Mouse (Mus musculus) kidney, postnatal 0 days (tissue): ENCODE measurements around the gene Bcl2. TPM values are rescaled to one million over a fixed set of nuclear protein-coding genes. Genes with fewer than 3 reads are reported as not detected.
A peak's percentile ranks its signal among the peaks of the same experiment; 100 is the strongest.
"Not testable (repeated sequence)": the region's sequence is repeated elsewhere in the genome, so short reads cannot be mapped to it uniquely, and the experiment has no call there.

Experiments used
- ATAC-seq: fragments of 200-750 bp; cut with Nextera tagmentation; replicated peaks from 2 replicates; pipeline ENCODE4 v1.8.0; 2017; ENCODE audit warnings: low read depth, moderate number of reproducible peaks, moderate TSS enrichment, moderate library complexity; ENCODE audit not compliant: low FRiP score
- DNase-seq: peaks from one replicate; pipeline ENCODE4 v3.0.0-alpha.2; 2016; ENCODE audit warnings: low spot score
- H3K27ac ChIP-seq: fragments of 300-500 bp; sonication (generic); 2 replicates; pipeline ENCODE4 v1.5.1; 2014; ENCODE audit warnings: mild to moderate bottlenecking
- H3K27me3 ChIP-seq: fragments of 300-500 bp; sonication (generic); 2 replicates; pipeline ENCODE4 v1.6.1; 2014; ENCODE audit warnings: low read length, mixed read lengths; ENCODE audit not compliant: insufficient read depth
- H3K36me3 ChIP-seq: fragments of 300-500 bp; sonication (generic); 2 replicates; pipeline ENCODE4 v1.6.1; 2014; ENCODE audit warnings: low read length, mixed read lengths; ENCODE audit not compliant: insufficient read depth
- H3K4me1 ChIP-seq: fragments of 300-500 bp; sonication (generic); replicated peaks from 2 replicates; pipeline ENCODE4 v1.6.1; 2014; ENCODE audit warnings: antibody characterized with exemption, low read length, mixed read lengths; ENCODE audit not compliant: insufficient read depth
- H3K4me2 ChIP-seq: fragments of 300-500 bp; sonication (generic); 2 replicates; pipeline ENCODE4 v1.6.1; 2014; ENCODE audit warnings: mild to moderate bottlenecking, low read length, moderate library complexity, mixed read lengths
- H3K4me3 ChIP-seq: fragments of 300-500 bp; sonication (generic); replicated peaks from 2 replicates; pipeline ENCODE4 v1.5.1; 2014; ENCODE audit warnings: low read depth, low read length
- H3K9ac ChIP-seq: fragments of 300-500 bp; sonication (generic); 2 replicates; pipeline ENCODE4 v1.6.1; 2014; ENCODE audit warnings: low read depth, low read length
- H3K9me3 ChIP-seq: fragments of 300-500 bp; sonication (generic); replicated peaks from 2 replicates; pipeline ENCODE4 v1.6.1; 2016; ENCODE audit warnings: low read length, inconsistent platforms, mixed read lengths
- CTCF ChIP-seq: IDR thresholded peaks from 2 replicates; pipeline ENCODE4 v1.5.1; 2016; ENCODE audit warnings: antibody characterized with exemption, low read depth, mild to moderate bottlenecking, moderate library complexity
- WGBS: fragments of 180-500 bp; shearing (Covaris S2); extraction: QIAGEN DNeasy Blood & Tissue Kit; methylation state at CpG from one replicate; pipeline ENCODE4 v1.1.7; 2014; 5-methylcytosine and 5-hydroxymethylcytosine counted together
- polyA plus RNA-seq: library from polyadenylated mRNA; unstranded; fragments of >200 nt; fragmentation: Nextera tagmentation; extraction: Ambion mirVana; gene quantifications from 2 replicates; pipeline ENCODE4 v1.2.1, GENCODE M21; 2015

The Bcl2 gene
- polyA plus RNA-seq, 1 experiment from 2014 or later, result 11.7 TPM

DNA sequence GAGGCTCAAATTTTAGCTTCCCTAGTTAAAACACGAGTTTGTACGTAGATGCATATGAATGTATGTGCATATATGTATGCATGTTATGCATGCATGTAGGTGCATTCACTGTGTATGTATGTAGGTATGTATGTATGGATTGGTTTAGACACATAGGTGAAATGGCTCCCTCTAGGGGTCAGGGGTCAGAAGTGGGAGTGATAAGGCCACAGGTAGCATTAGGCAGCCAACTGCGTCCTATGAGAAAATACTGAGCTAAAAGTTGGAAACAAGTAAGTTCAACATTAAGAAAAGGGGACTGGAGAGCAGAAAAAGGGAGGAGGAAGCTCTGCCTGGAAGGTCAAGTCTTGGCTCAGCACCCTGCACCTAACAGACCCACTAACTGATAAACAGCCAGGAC, 24.0 kb upstream of the Bcl2 start:
- Histone ChIP-seq H3K4me2 (no peak overlapping the region), H3K4me1 (no peaks in the 10 kb centered on the region), H3K36me3 (peaks cover 24% of the 10 kb centered on the region; the same call in 1 of the 2 replicates), H3K9ac (no peak overlapping the region), H3K27me3 (no peaks in the 10 kb centered on the region), H3K9me3 (no peaks in the 10 kb centered on the region), H3K27ac (no peak overlapping the region), H3K4me3 (no peak overlapping the region)
- ATAC-seq (no peak), DNase-seq (no peak)
- TF ChIP-seq CTCF, result peak; percentile 56; the same call in 1 of the 2 replicates
- WGBS, result 80% methylated on average over 3 of the region's 3 CpGs

DNA sequence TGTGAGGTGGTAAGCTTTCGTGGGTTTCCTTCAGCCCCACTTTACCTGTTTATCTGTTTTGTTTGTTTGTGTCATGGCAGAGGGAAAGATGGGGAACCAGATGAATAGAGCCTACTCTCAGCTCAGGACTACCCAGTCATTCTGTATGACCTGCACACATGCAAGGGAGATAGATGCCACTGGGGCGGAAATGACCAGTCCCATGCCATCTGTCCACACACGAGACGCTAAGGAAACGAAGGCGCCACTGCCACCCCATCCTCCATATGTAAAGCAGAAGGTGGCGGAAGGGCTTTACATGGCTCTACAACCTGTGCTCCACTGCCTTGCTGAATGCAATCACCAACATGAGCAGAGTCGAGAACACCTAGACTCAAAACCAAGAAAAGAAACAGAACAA, 22.1 kb upstream of the Bcl2 start:
- Histone ChIP-seq H3K27me3 (no peaks in the 10 kb centered on the region), H3K36me3 (peaks cover 21% of the 10 kb centered on the region; the same call in 1 of the 2 replicates), H3K27ac (no peak overlapping the region), H3K4me1 (no peaks in the 10 kb centered on the region), H3K9ac (no peak overlapping the region), H3K4me2 (no peak overlapping the region), H3K4me3 (no peak overlapping the region), H3K9me3 (no peaks in the 10 kb centered on the region)
- DNase-seq (no peak), ATAC-seq (no peak)
- no peak for TF ChIP-seq CTCF
- 96% methylated on average over 8 of the region's 8 CpGs for WGBS

DNA sequence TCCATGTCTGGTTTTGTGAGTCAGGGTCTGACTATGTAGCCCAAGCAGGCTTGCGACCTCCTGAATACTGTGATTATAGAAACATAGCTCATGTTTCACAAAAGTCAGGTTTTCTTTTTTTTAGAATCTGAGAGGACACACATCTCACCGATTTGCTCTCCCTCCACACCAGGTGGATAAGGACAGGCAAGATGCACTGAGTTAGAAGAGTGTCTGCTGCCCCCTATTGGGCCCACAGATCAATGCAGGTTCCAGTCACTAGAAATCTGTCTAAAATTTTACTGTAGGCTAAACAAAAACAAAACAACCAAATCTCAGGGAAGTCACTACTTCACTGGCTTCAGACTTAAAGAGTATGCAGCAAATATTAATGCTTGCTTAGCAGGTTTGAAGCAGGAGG, 21.5 kb upstream of the Bcl2 start:
- Histone ChIP-seq H3K9ac (no peak overlapping the region), H3K9me3 (no peaks in the 10 kb centered on the region), H3K27me3 (no peaks in the 10 kb centered on the region), H3K4me3 (no peak overlapping the region), H3K4me2 (no peak overlapping the region), H3K4me1 (no peaks in the 10 kb centered on the region), H3K36me3 (peaks cover 21% of the 10 kb centered on the region; the same call in 1 of the 2 replicates), H3K27ac (no peak overlapping the region)
- WGBS, result 39% methylated on average over 2 of the region's 2 CpGs
- DNase-seq (peak; percentile 53), ATAC-seq (no peak)
- TF ChIP-seq CTCF, result peak; percentile 77

DNA sequence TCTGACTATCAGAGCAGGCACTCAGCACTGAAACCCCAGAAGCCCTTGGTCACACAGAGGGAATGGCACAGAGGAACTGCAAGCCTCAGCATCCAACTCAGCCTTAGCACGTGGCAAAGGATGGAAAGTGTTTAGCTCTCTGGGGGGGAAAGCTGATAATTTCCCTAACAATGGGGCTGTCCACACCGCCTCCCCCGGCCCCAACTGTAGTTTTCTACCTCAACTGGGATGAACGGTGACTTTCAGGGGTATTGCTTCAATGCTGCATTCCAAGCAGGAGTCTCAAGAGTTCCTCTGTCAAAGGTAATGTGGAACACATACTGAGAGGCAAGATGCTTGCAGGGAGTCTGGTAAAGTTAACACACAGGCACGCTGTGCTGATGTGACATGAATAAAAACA, 8.0 kb upstream of the Bcl2 start:
- Histone ChIP-seq H3K4me3 (no peak overlapping the region), H3K36me3 (0 out of 2 replicates have a peak, but pooled peaks cover 4% of the 10 kb centered on the region), H3K27me3 (no peaks in the 10 kb centered on the region), H3K27ac (no peak overlapping the region), H3K4me1 (no peaks in the 10 kb centered on the region), H3K9me3 (no peaks in the 10 kb centered on the region), H3K9ac (no peak overlapping the region), H3K4me2 (no peak overlapping the region)
- 61% methylated on average over 5 of the region's 5 CpGs for WGBS
- no peak for TF ChIP-seq CTCF
- no peak for ATAC-seq
- no peak for DNase-seq

DNA sequence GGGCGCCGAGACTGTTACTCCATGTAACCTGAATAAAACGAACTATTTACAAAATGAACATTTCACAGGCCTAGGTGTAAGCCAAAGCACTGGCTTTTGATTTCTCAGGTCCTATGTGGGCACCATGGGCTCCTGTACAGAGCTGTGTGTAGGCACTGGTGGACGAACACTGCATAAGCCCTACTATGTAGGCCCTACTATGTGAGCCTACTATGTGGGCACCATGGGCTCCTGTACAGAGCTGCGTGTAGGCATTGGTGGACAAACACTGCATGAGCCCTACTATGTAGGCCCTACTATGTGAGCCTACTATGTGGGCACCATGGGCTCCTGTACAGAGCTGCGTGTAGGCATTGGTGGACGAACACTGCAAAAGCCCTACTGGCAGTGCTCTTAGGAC, 3.7 kb upstream of the Bcl2 start:
- H3K9ac ChIP-seq, H3K4me2 ChIP-seq, H3K4me3 ChIP-seq, H3K36me3 ChIP-seq, ATAC-seq, H3K27me3 ChIP-seq, H3K9me3 ChIP-seq, H3K27ac ChIP-seq, DNase-seq, H3K4me1 ChIP-seq: not testable (repeated sequence)
- 68% methylated on average over 7 of the region's 7 CpGs for WGBS

DNA sequence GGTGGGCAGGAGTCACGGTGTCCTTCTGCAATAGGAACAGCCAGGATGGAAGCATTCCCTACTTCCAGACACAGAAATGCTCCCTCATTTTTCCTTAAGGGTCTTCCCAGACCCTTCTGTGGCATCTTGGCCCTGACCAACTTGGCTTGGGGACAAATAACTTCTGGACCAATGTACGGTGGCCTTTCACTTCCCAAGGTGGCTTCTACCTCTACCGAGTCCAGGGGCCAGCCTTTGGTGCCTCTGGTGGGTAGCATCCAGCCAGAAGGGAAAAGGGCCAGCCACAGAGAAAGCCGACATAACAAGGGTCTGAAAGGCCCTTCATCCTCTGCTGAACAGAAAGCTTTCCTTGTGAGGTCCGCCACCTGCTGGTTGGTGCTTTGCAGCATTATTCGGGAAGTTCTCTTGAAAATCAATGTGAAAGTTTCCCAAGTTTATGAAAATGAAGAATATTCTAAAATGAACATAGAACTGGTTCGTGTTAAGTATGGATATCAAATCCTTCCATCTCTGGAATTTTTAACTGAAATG, 3.1 kb upstream of the Bcl2 start:
- 26% methylated on average over 7 of the region's 7 CpGs for WGBS
- ATAC-seq (no peak), DNase-seq (peak; percentile 93)
- H3K27ac ChIP-seq, result no peak overlapping the region
- H3K9me3 ChIP-seq, result no peaks in the 10 kb centered on the region
- no peak overlapping the region for H3K9ac ChIP-seq
- peak; percentile 96 for TF ChIP-seq CTCF
- H3K4me3 ChIP-seq, result no peak overlapping the region
- no peaks in the 10 kb centered on the region for H3K27me3 ChIP-seq
- H3K36me3 ChIP-seq, result no peaks in the 10 kb centered on the region
- peaks cover 5% of the 10 kb centered on the region; the same call in 1 of the 2 replicates for H3K4me1 ChIP-seq
- no peak overlapping the region for H3K4me2 ChIP-seq

DNA sequence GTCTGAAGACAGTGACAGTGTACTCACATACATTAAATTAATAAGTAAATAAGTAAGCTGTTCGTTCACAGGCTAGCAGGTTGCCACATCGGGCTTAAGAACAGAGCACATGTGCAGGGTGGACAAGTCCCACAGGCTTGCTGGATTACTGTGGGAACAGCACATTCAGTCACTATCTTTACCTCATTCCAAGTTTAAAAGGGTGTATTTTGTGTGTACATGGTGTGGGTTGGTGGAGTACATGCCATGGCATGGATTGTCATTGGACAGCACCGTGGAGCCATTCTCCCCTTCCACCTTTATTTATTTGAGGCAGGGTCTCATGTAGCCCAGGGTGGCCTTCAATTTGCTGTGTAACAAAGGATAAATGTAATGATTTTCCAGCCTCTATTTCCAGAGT, 2.1 kb upstream of the Bcl2 start:
- TF ChIP-seq CTCF, result no peak
- no peak overlapping the region for H3K4me2 ChIP-seq
- H3K9ac ChIP-seq, result no peak overlapping the region
- no peaks in the 10 kb centered on the region for H3K27me3 ChIP-seq
- 80% methylated on average over 3 of the region's 3 CpGs for WGBS
- H3K27ac ChIP-seq, result no peak overlapping the region
- ATAC-seq (no peak), DNase-seq (no peak)
- H3K9me3 ChIP-seq, result no peaks in the 10 kb centered on the region
- H3K36me3 ChIP-seq, result no peaks in the 10 kb centered on the region
- no peak overlapping the region for H3K4me3 ChIP-seq
- peaks cover 5% of the 10 kb centered on the region; the same call in 1 of the 2 replicates for H3K4me1 ChIP-seq
